Comparison of ENCODE assay signal across 15 mouse cellular contexts in genomic region chr2:30756962-30757715, GRCm38 (mm10). TPM values are rescaled to one million over a fixed set of nuclear protein-coding genes. Genes with fewer than 3 reads are reported as not detected.
DNase-seq lines count a peak whose midpoint lies in the region; ATAC-seq and TF ChIP-seq lines count a peak whose summit lies in the region.
"Had no signal": no experiment of that assay in that cellular context is flagged by ENCODE, and none has a peak within 500 bp of the region (broad histone marks: within the 10 kb centered on the region; RNA-seq: fewer than 3 reads in every experiment).

No protein-coding gene starts in this region.

- no peaks in the 10 kb centered on the region for H3K27me3 ChIP-seq in heart, embryonic 10.5 days (ENCODE audit: insufficient read depth, poor library complexity, severe bottlenecking)
- H3K27me3 ChIP-seq in lung, embryonic 14.5 days (ENCODE audit: insufficient read depth, low read length), result no peaks in the 10 kb centered on the region
- H3K27me3 ChIP-seq in embryonic facial prominence, embryonic 12.5 days, result no peaks in the 10 kb centered on the region
- H3K27me3 ChIP-seq in stomach, embryonic 14.5 days (ENCODE audit: control insufficient read depth, insufficient read depth, low read length), result no peaks in the 10 kb centered on the region
- H3K27me3 ChIP-seq: Patski had no signal

- H3K27ac ChIP-seq in heart, embryonic 10.5 days, result peak overlapping the region; percentile 94
- peak overlapping the region; percentile 98 for H3K27ac ChIP-seq in lung, embryonic 14.5 days (ENCODE audit: low read depth)
- peak overlapping the region; percentile 97 for H3K27ac ChIP-seq in embryonic facial prominence, embryonic 12.5 days
- peak overlapping the region; percentile 93; the same call in 1 of the 2 replicates for H3K27ac ChIP-seq in stomach, embryonic 14.5 days (ENCODE audit: low read length)
- H3K27ac ChIP-seq: liver, embryonic 14.5 days had no signal

- no peak for TF ChIP-seq CTCF in lung, embryonic 14.5 days (IDR thresholded peaks at IDR 0.05; ENCODE audit: low read depth)

- H3K4me2 ChIP-seq in lung, embryonic 14.5 days, result no peak overlapping the region
- H3K4me2 ChIP-seq in embryonic facial prominence, embryonic 12.5 days (replicated peaks), result no peak overlapping the region
- H3K4me2 ChIP-seq in stomach, embryonic 14.5 days (replicated peaks; ENCODE audit: low read depth, low read length), result no peak overlapping the region

- ATAC-seq in lung, embryonic 14.5 days (ENCODE audit: insufficient read depth), result no peak
- ATAC-seq in embryonic facial prominence, embryonic 12.5 days (ENCODE audit: insufficient number of reproducible peaks, insufficient read depth, low FRiP score, low TSS enrichment), result no peak
- no peak for ATAC-seq in stomach, embryonic 14.5 days (ENCODE audit: insufficient number of reproducible peaks, insufficient read depth, low FRiP score, low read depth)
- ATAC-seq: midbrain, embryonic 16.5 days; Patski had no signal

- no peaks in the 10 kb centered on the region for H3K9me3 ChIP-seq in heart, embryonic 10.5 days
- H3K9me3 ChIP-seq in lung, embryonic 14.5 days (ENCODE audit: low read depth, low read length), result no peaks in the 10 kb centered on the region; the same call in 1 of the 2 replicates
- no peaks in the 10 kb centered on the region for H3K9me3 ChIP-seq in embryonic facial prominence, embryonic 12.5 days
- no peaks in the 10 kb centered on the region; the same call in 1 of the 2 replicates for H3K9me3 ChIP-seq in stomach, embryonic 14.5 days (ENCODE audit: control insufficient read depth, low read depth, low read length)

- no peak for DNase-seq in heart, embryonic 10.5 days (ENCODE audit: low spot score)
- no peak for DNase-seq in heart, adult 8-10 months (ENCODE audit: low spot score)
- no peak for DNase-seq in lung, embryonic 14.5 days
- DNase-seq in lung, adult 18-20 months, result no peak
- DNase-seq in thymus, postnatal 25 days, result no peak
- DNase-seq in urinary bladder, postnatal 4 days (ENCODE audit: low spot score in 2 of 2), result no peak
- DNase-seq: adrenal gland, postnatal 36 days; cerebellum, adult 2 months; kidney, postnatal 10 days; right cerebral cortex, postnatal 14 days had no signal

- no peak overlapping the region for H3K4me3 ChIP-seq in heart, embryonic 10.5 days
- H3K4me3 ChIP-seq in lung, embryonic 14.5 days (ENCODE audit: low read depth, low read length), result no peak overlapping the region
- H3K4me3 ChIP-seq in embryonic facial prominence, embryonic 12.5 days, result no peak overlapping the region
- H3K4me3 ChIP-seq in stomach, embryonic 14.5 days (ENCODE audit: low read depth, low read length), result no peak overlapping the region

- WGBS in heart, embryonic 10.5 days, result 82% methylated on average over 10 of the region's 10 CpGs
- WGBS in lung, embryonic 14.5 days, result 81% methylated on average over 10 of the region's 10 CpGs
- WGBS in embryonic facial prominence, embryonic 12.5 days, result 73% methylated on average over 10 of the region's 10 CpGs
- 78% methylated on average over 10 of the region's 10 CpGs for WGBS in stomach, embryonic 14.5 days

- H3K4me1 ChIP-seq in heart, embryonic 10.5 days, result peaks cover 69% of the 10 kb centered on the region
- H3K4me1 ChIP-seq in lung, embryonic 14.5 days (ENCODE audit: insufficient read depth), result peaks cover 26% of the 10 kb centered on the region
- peaks cover 45% of the 10 kb centered on the region for H3K4me1 ChIP-seq in embryonic facial prominence, embryonic 12.5 days
- peaks cover 38% of the 10 kb centered on the region for H3K4me1 ChIP-seq in stomach, embryonic 14.5 days (ENCODE audit: control insufficient read depth, insufficient read depth, low read length)

- H3K36me3 ChIP-seq in heart, embryonic 10.5 days, result 0 out of 2 replicates have a peak, but pooled peaks cover 3% of the 10 kb centered on the region
- no peaks in the 10 kb centered on the region for H3K36me3 ChIP-seq in lung, embryonic 14.5 days (ENCODE audit: insufficient read depth)
- H3K36me3 ChIP-seq in embryonic facial prominence, embryonic 12.5 days, result no peaks in the 10 kb centered on the region
- no peaks in the 10 kb centered on the region for H3K36me3 ChIP-seq in stomach, embryonic 14.5 days (ENCODE audit: control insufficient read depth, insufficient read depth, low read length)

- no peak overlapping the region for H3K9ac ChIP-seq in lung, embryonic 14.5 days
- H3K9ac ChIP-seq in embryonic facial prominence, embryonic 12.5 days, result no peak overlapping the region
- H3K9ac ChIP-seq in stomach, embryonic 14.5 days (replicated peaks; ENCODE audit: low read depth, low read length), result no peak overlapping the region
- H3K9ac ChIP-seq: liver, embryonic 14.5 days had no signal

RNA-seq across cellular contexts. Expression of gene 1700001O22Rik, which starts 46.3 kb away (rescaled TPM):
- polyA plus RNA-seq in heart, embryonic 10.5 days (2016; fragmentation: Nextera tagmentation; extraction: Ambion mirVana), result 1.3 and 1.8 TPM in 2 replicates
- 1 to 10 TPM in 1 of 4 experiments, under 1 TPM in 3; 0.24 to 1.2 (median 0.55) TPM for total RNA-seq in heart, adult 8-10 months (2022)
- polyA plus RNA-seq in lung, embryonic 14.5 days (2014; fragmentation: Nextera tagmentation; extraction: Ambion mirVana), result 3.9 and 4.3 TPM in 2 replicates
- polyA plus RNA-seq in embryonic facial prominence, embryonic 12.5 days (2016; fragmentation: Nextera tagmentation; extraction: Ambion mirVana), result 3.8 and 4.0 TPM in 2 replicates
- 2.5 and 3.3 TPM in 2 replicates for polyA plus RNA-seq in stomach, embryonic 14.5 days (2014; fragmentation: Nextera tagmentation; extraction: Ambion mirVana)
- polyA plus RNA-seq: liver, embryonic 14.5 days had no signal

RNA-seq across cellular contexts. Expression of gene Ntmt1, which starts 50.5 kb away (rescaled TPM):
- polyA plus RNA-seq in heart, embryonic 10.5 days (2016; fragmentation: Nextera tagmentation; extraction: Ambion mirVana), result 102 and 116 TPM in 2 replicates
- total RNA-seq in heart, adult 8-10 months (2022), result 10 to 100 TPM; 23.8 to 27.7 (median 25.3) TPM
- polyA plus RNA-seq in lung, embryonic 14.5 days (2014; fragmentation: Nextera tagmentation; extraction: Ambion mirVana), result 88.3 and 96.0 TPM in 2 replicates
- polyA plus RNA-seq in embryonic facial prominence, embryonic 12.5 days (2016; fragmentation: Nextera tagmentation; extraction: Ambion mirVana), result 105 and 106 TPM in 2 replicates
- polyA plus RNA-seq in stomach, embryonic 14.5 days (2014; fragmentation: Nextera tagmentation; extraction: Ambion mirVana), result 99.1 and 101 TPM in 2 replicates
